Mouse (Mus musculus): Measurements from ENCODE around the gene Musk.

Gene Musk
- long read RNA-seq, experiment 1, result 0 reads
- long read RNA-seq, experiment 2, result 0 reads

- intact Hi-C loops (cut with DNase I), result no loop called here
Observed at GRCm38 (mm10) chr4:58285687-58286086, at the start of gene Musk. Gene Musk (plus strand): TSS chr4:58285960.

- intact Hi-C loops (cut with DNase I), result loop anchor here (10.0 kb wide), 1 partner anchor 336 kb away; no protein-coding TSS in a partner anchor
Observed at GRCm38 (mm10) chr4:58240416-58240815, 45.3 kb upstream of the Musk start.

GRCm38 (mm10) chr4:58245544-58245943 is 40.2 kb upstream of the Musk start:
- intact Hi-C loops (cut with DNase I), result loop anchor here (5.0 to 10.0 kb wide), 2 partner anchors 33 to 341 kb away; no protein-coding TSS in a partner anchor

- intact Hi-C loops (cut with DNase I), result loop anchor here (2.0 kb wide), 1 partner anchor 172 kb away; no protein-coding TSS in a partner anchor
Observed at GRCm38 (mm10) chr4:58252381-58252780, 33.4 kb upstream of the Musk start.

- intact Hi-C loops (cut with DNase I), result loop anchor here (2.0 kb wide), 1 partner anchor 173 kb away; no protein-coding TSS in a partner anchor
Observed at GRCm38 (mm10) chr4:58253410-58253809, 32.4 kb upstream of the Musk start.

- intact Hi-C loops (cut with DNase I), result loop anchor here (10.0 kb wide), 1 partner anchor 294 kb away; the partner anchor contains the start of gene Lpar1
Observed at GRCm38 (mm10) chr4:58260767-58261166, 25.0 kb upstream of the Musk start.

- intact Hi-C loops (cut with DNase I), result loop anchor here (2.0 to 10.0 kb wide), 3 partner anchors 151 to 483 kb away; partner anchors contain the start of gene Lpar1
Observed at GRCm38 (mm10) chr4:58266294-58266693, 19.5 kb upstream of the Musk start.

GRCm38 (mm10) chr4:58268897-58269542 is 16.7 kb upstream of the Musk start:
- intact Hi-C loops (cut with DNase I), result loop anchor here (5.0 to 10.0 kb wide), 2 partner anchors 148 to 286 kb away; partner anchors contain the start of gene Lpar1

GRCm38 (mm10) chr4:58269961-58270360 is 15.8 kb upstream of the Musk start:
- intact Hi-C loops (cut with DNase I), result loop anchor here (5.0 to 10.0 kb wide), 2 partner anchors 147 to 285 kb away; partner anchors contain the start of gene Lpar1

- intact Hi-C loops (cut with DNase I), result no loop called here
Observed at GRCm38 (mm10) chr4:58270956-58271355, 14.8 kb upstream of the Musk start.

- intact Hi-C loops (cut with DNase I), result no loop called here
Observed at GRCm38 (mm10) chr4:58271504-58272162, 14.1 kb upstream of the Musk start.

- intact Hi-C loops (cut with DNase I), result no loop called here
Observed at GRCm38 (mm10) chr4:58275261-58275895, 10.4 kb upstream of the Musk start.

- intact Hi-C loops (cut with DNase I), result no loop called here
Observed at GRCm38 (mm10) chr4:58278368-58278767, 7.4 kb upstream of the Musk start.

GRCm38 (mm10) chr4:58280121-58280520 is 5.6 kb upstream of the Musk start:
- intact Hi-C loops (cut with DNase I), result no loop called here

- intact Hi-C loops (cut with DNase I), result no loop called here
Observed at GRCm38 (mm10) chr4:58286368-58287090, 769 bp downstream of the Musk start.

- intact Hi-C loops (cut with DNase I), result no loop called here
Observed at GRCm38 (mm10) chr4:58288753-58289152, 3.0 kb downstream of the Musk start.

- intact Hi-C loops (cut with DNase I), result no loop called here
Observed at GRCm38 (mm10) chr4:58291828-58292227, 6.1 kb downstream of the Musk start.

- intact Hi-C loops (cut with DNase I), result no loop called here
Observed at GRCm38 (mm10) chr4:58293099-58293498, 7.3 kb downstream of the Musk start.

- intact Hi-C loops (cut with DNase I), result no loop called here
Observed at GRCm38 (mm10) chr4:58303862-58304261, 18.1 kb downstream of the Musk start.

- intact Hi-C loops (cut with DNase I), result no loop called here
Observed at GRCm38 (mm10) chr4:58304564-58304963, 18.8 kb downstream of the Musk start.

- intact Hi-C loops (cut with DNase I), result no loop called here
Observed at GRCm38 (mm10) chr4:58307421-58307820, 21.7 kb downstream of the Musk start.
